Mouse (Mus musculus): Measurements from ENCODE around the gene Zmym5. TPM values are rescaled to one million over a fixed set of nuclear protein-coding genes. Genes with fewer than 3 reads are reported as not detected.
"Not testable (repeated sequence)": the region's sequence is repeated elsewhere in the genome, so short reads cannot be mapped to it uniquely, and the experiment has no call there.

Gene Zmym5
- polyA plus RNA-seq, 1 experiment from 2014 or later, result 29.8 TPM

- Histone ChIP-seq H3K9ac (replicated peaks) (no peak overlapping the region), H3K4me3 (replicated peaks) (no peak overlapping the region), H3K4me2 (no peak overlapping the region), H3K4me1 (peaks cover 8% of the 10 kb centered on the region; the same call in 1 of the 2 replicates), H3K36me3 (no peaks in the 10 kb centered on the region), H3K27me3 (replicated peaks) (no peaks in the 10 kb centered on the region), H3K27ac (replicated peaks) (no peak overlapping the region), H3K9me3 (replicated peaks) (0 out of 2 replicates have a peak, but pooled peaks cover 2% of the 10 kb centered on the region)
- no peak for ATAC-seq (ENCODE audit: low FRiP score)
- WGBS, result 79% methylated on average over 4 of the region's 4 CpGs
Measured at GRCm38 (mm10) chr14:56817131-56817530, 5.6 kb upstream of the Zmym5 start.

GRCm38 (mm10) chr14:56816541-56816940 lies 5.0 kb upstream of the Zmym5 start:
- Histone ChIP-seq H3K4me2 (no peak overlapping the region), H3K4me1 (peaks cover 8% of the 10 kb centered on the region; the same call in 1 of the 2 replicates), H3K9me3 (replicated peaks) (0 out of 2 replicates have a peak, but pooled peaks cover 2% of the 10 kb centered on the region), H3K9ac (replicated peaks) (no peak overlapping the region), H3K36me3 (no peaks in the 10 kb centered on the region), H3K4me3 (replicated peaks) (no peak overlapping the region), H3K27me3 (replicated peaks) (no peaks in the 10 kb centered on the region), H3K27ac (replicated peaks) (no peak overlapping the region)
- 99% methylated on average over 4 of the region's 4 CpGs for WGBS
- no peak for ATAC-seq (ENCODE audit: low FRiP score)

GRCm38 (mm10) chr14:56812520-56813036 lies 1.1 kb upstream of the Zmym5 start:
- peak overlapping the region; percentile 96 for H3K27ac ChIP-seq (replicated peaks)
- ATAC-seq (ENCODE audit: low FRiP score), result peak; percentile 39
- under 1% methylated on average over 35 of the region's 35 CpGs for WGBS

GRCm38 (mm10) chr14:56810781-56811690 lies 480 bp downstream of the Zmym5 start:
- Histone ChIP-seq H3K4me2 (peak overlapping the region; percentile 65), H3K27ac (replicated peaks) (peak overlapping the region; percentile 90), H3K4me1 (peaks cover 27% of the 10 kb centered on the region), H3K4me3 (replicated peaks) (peak overlapping the region; percentile 65), H3K9ac (replicated peaks) (peak overlapping the region; percentile 70)
- not testable (repeated sequence) for H3K27me3 ChIP-seq (replicated peaks); H3K9me3 ChIP-seq (replicated peaks); ATAC-seq (ENCODE audit: low FRiP score); H3K36me3 ChIP-seq
- under 1% methylated on average over 31 of the region's 86 CpGs for WGBS

More at GRCm38 (mm10) chr14:56812520-56813036, 1.1 kb upstream of the Zmym5 start:
- peak overlapping the region; percentile 64 for H3K4me3 ChIP-seq (replicated peaks)
- H3K27me3 ChIP-seq (replicated peaks), result no peaks in the 10 kb centered on the region
- no peaks in the 10 kb centered on the region for H3K9me3 ChIP-seq (replicated peaks)
- peak overlapping the region; percentile 69 for H3K4me2 ChIP-seq
- H3K9ac ChIP-seq (replicated peaks), result peak overlapping the region; percentile 65
- H3K4me1 ChIP-seq, result peaks cover 27% of the 10 kb centered on the region
- no peaks in the 10 kb centered on the region for H3K36me3 ChIP-seq

- no peaks in the 10 kb centered on the region for H3K9me3 ChIP-seq (replicated peaks)
- H3K9ac ChIP-seq (replicated peaks), result no peak overlapping the region
- H3K4me1 ChIP-seq, result no peaks in the 10 kb centered on the region
- peaks cover 46% of the 10 kb centered on the region for H3K36me3 ChIP-seq
- no peak overlapping the region for H3K4me2 ChIP-seq
- no peak for ATAC-seq (ENCODE audit: low FRiP score)
- WGBS, result 55% methylated on average over 2 of the region's 2 CpGs
- H3K27ac ChIP-seq (replicated peaks), result no peak overlapping the region
- H3K27me3 ChIP-seq (replicated peaks), result no peaks in the 10 kb centered on the region
- no peak overlapping the region for H3K4me3 ChIP-seq (replicated peaks)
Measured at GRCm38 (mm10) chr14:56793243-56793642, 18.3 kb downstream of the Zmym5 start.

GRCm38 (mm10) chr14:56784575-56784974 lies 26.9 kb downstream of the Zmym5 start:
- no peak overlapping the region for H3K9ac ChIP-seq (replicated peaks)
- H3K4me1 ChIP-seq, result no peaks in the 10 kb centered on the region
- 80% methylated on average over 1 of the region's 1 CpGs for WGBS
- no peak overlapping the region for H3K4me2 ChIP-seq
- H3K9me3 ChIP-seq (replicated peaks), result no peaks in the 10 kb centered on the region
- H3K4me3 ChIP-seq (replicated peaks), result no peak overlapping the region
- no peak for ATAC-seq (ENCODE audit: low FRiP score)
- H3K36me3 ChIP-seq, result no peaks in the 10 kb centered on the region
- no peaks in the 10 kb centered on the region for H3K27me3 ChIP-seq (replicated peaks)
- H3K27ac ChIP-seq (replicated peaks), result no peak overlapping the region

GRCm38 (mm10) chr14:56778933-56779300 lies 32.6 kb downstream of the Zmym5 start:
- Histone ChIP-seq H3K9ac (replicated peaks) (peak overlapping the region; percentile 48), H3K36me3 (no peaks in the 10 kb centered on the region), H3K4me2 (peak overlapping the region; percentile 73), H3K4me1 (peaks cover 28% of the 10 kb centered on the region), H3K27ac (replicated peaks) (peak overlapping the region; percentile 97), H3K4me3 (replicated peaks) (peak overlapping the region; percentile 76), H3K9me3 (replicated peaks) (no peaks in the 10 kb centered on the region), H3K27me3 (replicated peaks) (no peaks in the 10 kb centered on the region)
- WGBS, result 41% methylated on average over 3 of the region's 3 CpGs
- ATAC-seq (ENCODE audit: low FRiP score), result peak; percentile 12; the same call in 1 of the 2 replicates

GRCm38 (mm10) chr14:56778200-56778932 lies 33.1 kb downstream of the Zmym5 start, which contains the start of gene Pspc1:
TSS of gene Pspc1 (minus strand) at chr14:56778316.
- peak within 1 kb of the TSS; percentile 97 for H3K27ac ChIP-seq (replicated peaks)
- peak within 1 kb of the TSS; percentile 68 for H3K9ac ChIP-seq (replicated peaks)
- H3K36me3 ChIP-seq, result no peaks in the 10 kb centered on the region
- WGBS, result under 1% methylated on average over 36 of the region's 36 CpGs
- H3K4me1 ChIP-seq, result peaks cover 33% of the 10 kb centered on the region
- peak; percentile 98 for ATAC-seq (ENCODE audit: low FRiP score)
- peak within 1 kb of the TSS; percentile 73 for H3K4me2 ChIP-seq
- no peaks in the 10 kb centered on the region for H3K9me3 ChIP-seq (replicated peaks)
- peak within 1 kb of the TSS; percentile 76 for H3K4me3 ChIP-seq (replicated peaks)
- H3K27me3 ChIP-seq (replicated peaks), result no peaks in the 10 kb centered on the region

GRCm38 (mm10) chr14:56777360-56778136 lies 34.0 kb downstream of the Zmym5 start:
- Histone ChIP-seq H3K27ac (replicated peaks) (peak overlapping the region; percentile 97), H3K9me3 (replicated peaks) (no peaks in the 10 kb centered on the region), H3K27me3 (replicated peaks) (no peaks in the 10 kb centered on the region), H3K9ac (replicated peaks) (peak overlapping the region; percentile 68), H3K36me3 (no peaks in the 10 kb centered on the region), H3K4me3 (replicated peaks) (peak overlapping the region; percentile 76), H3K4me1 (peaks cover 38% of the 10 kb centered on the region), H3K4me2 (peak overlapping the region; percentile 73)
- ATAC-seq (ENCODE audit: low FRiP score), result peak; percentile 32
- under 1% methylated on average over 71 of the region's 71 CpGs for WGBS

- H3K27me3 ChIP-seq (replicated peaks), result no peaks in the 10 kb centered on the region
- 25% methylated on average over 11 of the region's 11 CpGs for WGBS
- peak overlapping the region; percentile 73 for H3K4me2 ChIP-seq
- H3K4me3 ChIP-seq (replicated peaks), result peak overlapping the region; percentile 76
- H3K9me3 ChIP-seq (replicated peaks), result no peaks in the 10 kb centered on the region
- H3K27ac ChIP-seq (replicated peaks), result no peak overlapping the region
- ATAC-seq (ENCODE audit: low FRiP score), result no peak
- H3K4me1 ChIP-seq, result peaks cover 38% of the 10 kb centered on the region
- H3K9ac ChIP-seq (replicated peaks), result peak overlapping the region; percentile 68
- H3K36me3 ChIP-seq, result peaks cover 4% of the 10 kb centered on the region; the same call in 1 of the 2 replicates
Measured at GRCm38 (mm10) chr14:56776571-56777238, 34.8 kb downstream of the Zmym5 start.

Measured in neural tube, embryonic 15.5 days (tissue).